Mouse (Mus musculus) kidney, embryonic 15.5 days (tissue): ENCODE data around the gene Tob2. TPM values are rescaled to one million over a fixed set of nuclear protein-coding genes. Genes with fewer than 3 reads are reported as not detected.
A peak's percentile ranks its signal among the peaks of the same experiment; 100 is the strongest.

ENCODE experiments used
- ATAC-seq: fragments of 200-750 bp; cut with Nextera tagmentation; replicated peaks from 2 replicates; pipeline ENCODE4 v1.8.0; 2017; ENCODE audit warnings: moderate TSS enrichment; ENCODE audit not compliant: low FRiP score
- H3K27ac ChIP-seq: fragments of 300-500 bp; sonication (generic); 2 replicates; pipeline ENCODE4 v1.5.1; 2015; ENCODE audit warnings: mild to moderate bottlenecking, inconsistent platforms
- H3K27me3 ChIP-seq: fragments of 300-500 bp; sonication (generic); 2 replicates; pipeline ENCODE4 v1.6.1; 2015; ENCODE audit warnings: inconsistent platforms
- H3K36me3 ChIP-seq: fragments of 300-500 bp; sonication (generic); 2 replicates; pipeline ENCODE4 v1.6.1; 2015; ENCODE audit warnings: inconsistent platforms
- H3K4me1 ChIP-seq: fragments of 300-500 bp; sonication (generic); 2 replicates; pipeline ENCODE4 v1.6.1; 2015; ENCODE audit warnings: inconsistent platforms
- H3K4me2 ChIP-seq: fragments of 300-500 bp; sonication (generic); 2 replicates; pipeline ENCODE4 v1.6.1; 2015; ENCODE audit warnings: moderate library complexity, mild to moderate bottlenecking, inconsistent platforms
- H3K4me3 ChIP-seq: fragments of 300-500 bp; sonication (generic); replicated peaks from 2 replicates; pipeline ENCODE4 v1.5.1; 2015; ENCODE audit warnings: mild to moderate bottlenecking, inconsistent platforms
- H3K9ac ChIP-seq: fragments of 300-500 bp; sonication (generic); 2 replicates; pipeline ENCODE4 v1.6.1; 2015; ENCODE audit warnings: mild to moderate bottlenecking, inconsistent platforms
- H3K9me3 ChIP-seq: fragments of 300-500 bp; sonication (generic); replicated peaks from 2 replicates; pipeline ENCODE4 v1.6.1; 2016; ENCODE audit warnings: inconsistent platforms
- WGBS: fragments of 180-500 bp; shearing (Covaris S2); methylation state at CpG from one replicate; pipeline ENCODE4 v1.1.7; 2015; ENCODE audit warnings: mixed read lengths; 5-methylcytosine and 5-hydroxymethylcytosine counted together
- polyA plus RNA-seq: library from polyadenylated mRNA; unstranded; fragments of >200 nt; fragmentation: Nextera tagmentation; extraction: Ambion mirVana; gene quantifications from 2 replicates; pipeline ENCODE4 v1.2.1, GENCODE M21; 2015

The Tob2 gene
- polyA plus RNA-seq, 1 experiment from 2014 or later, result 28.2 TPM

DNA sequence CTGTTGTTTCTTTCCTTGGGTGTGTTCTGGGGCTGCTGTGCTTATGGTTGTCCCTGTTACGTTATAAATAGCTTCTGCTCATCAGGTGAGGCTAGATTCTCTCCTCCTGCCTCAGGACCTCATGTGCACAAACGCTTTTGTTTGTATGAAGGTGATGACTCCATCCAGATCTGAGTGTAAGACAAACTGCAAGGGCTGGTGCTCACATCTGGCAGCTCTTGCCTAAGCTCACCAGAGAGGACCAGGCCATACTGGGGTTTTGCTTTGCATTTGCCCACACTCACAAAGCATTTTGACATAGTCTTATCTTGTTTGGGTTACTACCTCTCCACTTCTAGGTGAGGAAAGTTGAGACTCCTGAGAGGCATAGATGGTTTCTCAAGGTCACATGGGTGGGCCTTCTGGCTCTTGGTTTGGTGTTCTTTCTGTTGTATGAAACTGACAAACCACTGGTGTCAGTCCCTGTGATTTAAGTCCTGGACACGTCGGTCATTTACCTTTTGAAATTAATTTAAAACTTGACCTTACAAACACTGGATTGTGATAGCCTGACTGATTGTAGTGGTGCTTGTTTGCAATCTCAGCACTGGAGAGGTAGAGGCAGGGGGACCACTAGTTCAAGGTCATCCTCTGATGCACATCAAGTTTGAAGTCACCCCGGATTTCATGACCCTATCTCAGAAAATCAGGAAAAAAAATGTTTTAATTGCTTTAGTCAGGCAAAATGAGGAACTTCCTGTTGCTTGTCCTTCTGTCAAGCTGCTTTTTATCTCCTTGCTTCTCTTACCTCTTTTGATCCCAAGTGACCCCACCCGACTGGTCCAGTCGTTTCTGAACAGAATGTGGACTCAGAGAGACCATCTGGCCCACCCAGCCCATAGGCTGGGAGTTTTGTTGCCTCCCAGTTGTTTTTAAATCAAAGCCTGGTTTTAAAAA, 45.6 kb downstream of the Tob2 start:
- H3K9ac ChIP-seq, result peak overlapping the region; percentile 73
- 62% methylated on average over 7 of the region's 7 CpGs for WGBS
- no peak for ATAC-seq
- H3K9me3 ChIP-seq, result no peaks in the 10 kb centered on the region
- H3K4me3 ChIP-seq, result peak overlapping the region; percentile 78
- H3K4me2 ChIP-seq, result peak overlapping the region; percentile 91
- no peaks in the 10 kb centered on the region for H3K27me3 ChIP-seq
- H3K36me3 ChIP-seq, result peaks cover 32% of the 10 kb centered on the region
- peaks cover 30% of the 10 kb centered on the region for H3K4me1 ChIP-seq
- peak overlapping the region; percentile 94; the same call in 1 of the 2 replicates for H3K27ac ChIP-seq

DNA sequence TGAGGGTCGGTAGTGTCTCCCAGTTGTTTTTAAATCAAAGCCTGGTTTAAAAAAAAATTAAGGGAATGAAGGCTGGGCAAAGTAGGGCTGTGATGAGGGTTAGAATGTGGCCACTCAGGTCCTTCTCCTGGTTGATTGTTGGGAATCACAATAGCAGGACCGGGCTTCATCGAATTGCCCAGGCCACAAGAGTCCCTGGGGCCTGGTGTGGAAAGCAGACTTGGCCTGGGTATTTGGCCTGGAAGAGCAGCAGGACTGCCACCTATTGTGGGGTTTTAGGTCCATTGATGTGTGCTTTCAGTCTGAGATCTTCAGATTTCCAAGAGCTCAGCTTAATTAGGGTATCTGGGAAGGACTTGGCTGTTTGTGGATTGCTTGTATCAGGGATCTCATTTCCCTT, 46.3 kb downstream of the Tob2 start:
- 50% methylated on average over 3 of the region's 3 CpGs for WGBS
- no peak for ATAC-seq
- Histone ChIP-seq H3K9ac (peak overlapping the region; percentile 73), H3K36me3 (peaks cover 25% of the 10 kb centered on the region), H3K4me2 (peak overlapping the region; percentile 91), H3K4me3 (peak overlapping the region; percentile 78), H3K4me1 (peaks cover 30% of the 10 kb centered on the region), H3K27ac (peak overlapping the region; percentile 94), H3K27me3 (no peaks in the 10 kb centered on the region), H3K9me3 (no peaks in the 10 kb centered on the region)

DNA sequence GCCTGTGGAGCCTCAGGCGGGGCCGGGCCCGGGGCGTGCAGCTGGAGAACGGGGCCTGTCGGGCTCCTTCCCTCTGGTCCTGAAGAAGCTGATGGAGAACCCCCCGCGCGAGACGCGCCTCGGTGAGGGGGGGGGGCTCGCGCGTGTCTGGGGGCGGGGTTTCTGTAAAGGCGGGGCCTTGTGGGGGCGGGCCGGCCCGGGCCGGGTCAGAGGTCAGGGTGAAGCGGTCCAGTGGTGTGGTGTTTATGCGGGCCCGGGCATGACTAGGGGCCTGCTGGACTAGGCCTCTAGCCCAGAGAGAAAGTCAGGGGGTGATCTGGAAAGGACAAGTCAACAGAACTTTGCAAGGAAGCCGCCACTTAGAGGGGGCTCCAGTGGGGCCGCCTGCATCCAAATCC, 47.0 kb downstream of the Tob2 start:
- H3K27ac ChIP-seq, result peak overlapping the region; percentile 94
- H3K36me3 ChIP-seq, result peaks cover 18% of the 10 kb centered on the region
- peak; percentile 19 for ATAC-seq
- under 1% methylated on average over 22 of the region's 26 CpGs for WGBS
- H3K27me3 ChIP-seq, result no peaks in the 10 kb centered on the region
- peak overlapping the region; percentile 78 for H3K4me3 ChIP-seq
- H3K4me1 ChIP-seq, result peaks cover 33% of the 10 kb centered on the region
- H3K9ac ChIP-seq, result peak overlapping the region; percentile 73
- H3K4me2 ChIP-seq, result peak overlapping the region; percentile 91
- no peaks in the 10 kb centered on the region for H3K9me3 ChIP-seq

DNA sequence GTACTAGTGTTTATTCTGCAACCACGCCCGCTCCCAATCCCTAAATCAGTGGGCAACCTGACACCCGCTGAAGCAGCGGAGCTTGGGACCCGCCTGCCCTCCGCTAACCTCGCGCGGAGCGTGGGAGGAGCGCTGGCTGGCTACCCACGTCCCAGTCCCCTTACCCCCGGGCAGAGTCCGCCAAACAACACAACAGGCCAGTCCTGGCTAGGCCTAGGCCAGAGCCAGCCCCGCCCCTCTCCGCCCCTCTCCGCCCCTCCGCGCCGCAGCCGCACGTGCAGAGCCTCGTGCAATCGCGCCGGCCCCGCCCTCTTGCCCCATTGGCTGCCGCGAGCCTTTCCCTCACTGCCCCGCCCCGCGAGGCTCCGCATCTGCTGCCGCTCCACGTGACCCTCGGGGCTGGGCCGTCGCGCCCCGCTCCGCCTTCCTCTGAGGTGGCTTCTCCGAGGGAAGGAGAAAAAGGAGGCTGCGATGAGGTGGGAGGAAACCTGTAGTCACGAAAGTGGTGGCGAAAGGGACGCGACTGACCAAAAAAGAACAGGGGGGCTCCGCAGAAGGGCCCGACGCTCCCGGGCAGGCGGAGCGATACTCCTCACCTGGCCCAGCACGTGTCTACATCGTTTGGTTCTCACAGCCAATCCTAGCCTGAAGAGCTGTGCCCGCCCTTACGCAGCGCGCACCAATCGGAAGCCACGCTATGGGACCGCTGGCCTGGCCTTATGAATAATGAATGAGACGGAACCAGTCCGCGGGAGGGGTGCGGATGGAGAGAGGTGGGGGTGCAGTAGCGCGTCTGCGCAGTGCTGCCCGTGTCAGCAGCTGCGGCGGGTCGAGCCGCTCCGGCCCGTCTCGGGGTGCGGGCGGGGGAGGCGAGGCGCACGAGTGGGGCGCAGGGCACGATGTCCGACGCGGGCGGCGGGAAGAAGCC, 47.7 kb downstream of the Tob2 start:
- H3K27ac ChIP-seq, result peak overlapping the region; percentile 94
- H3K9ac ChIP-seq, result peak overlapping the region; percentile 73
- H3K4me3 ChIP-seq, result peak overlapping the region; percentile 78
- H3K36me3 ChIP-seq, result peaks cover 11% of the 10 kb centered on the region
- peak overlapping the region; percentile 91 for H3K4me2 ChIP-seq
- peak; percentile 98 for ATAC-seq
- no peaks in the 10 kb centered on the region for H3K27me3 ChIP-seq
- H3K4me1 ChIP-seq, result peaks cover 40% of the 10 kb centered on the region
- WGBS, result under 1% methylated on average over 87 of the region's 89 CpGs
- H3K9me3 ChIP-seq, result no peaks in the 10 kb centered on the region

DNA sequence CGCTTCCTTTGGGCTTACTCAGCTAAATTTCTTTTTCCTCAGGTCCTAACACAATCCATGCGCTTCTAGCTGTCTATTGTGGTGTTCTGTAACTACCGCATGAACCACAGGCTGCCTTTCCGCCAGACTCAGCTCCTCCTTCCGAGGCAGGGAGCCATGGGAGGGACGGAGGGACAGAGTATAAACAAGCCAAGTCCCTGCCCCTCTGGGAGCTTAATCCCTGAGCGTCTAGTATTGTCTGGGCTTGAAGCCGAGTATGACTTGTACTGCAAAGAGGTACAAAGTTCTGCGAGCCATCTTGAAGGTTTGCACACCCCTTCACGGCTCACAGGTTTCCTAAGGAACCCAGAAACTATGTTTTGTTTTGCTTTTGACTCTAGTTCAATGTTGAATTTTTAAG, 48.4 kb downstream of the Tob2 start:
- H3K4me3 ChIP-seq, result peak overlapping the region; percentile 78
- H3K27ac ChIP-seq, result peak overlapping the region; percentile 94
- H3K27me3 ChIP-seq, result no peaks in the 10 kb centered on the region
- H3K36me3 ChIP-seq, result peaks cover 4% of the 10 kb centered on the region
- peak; percentile 20; the same call in 1 of the 2 replicates for ATAC-seq
- H3K4me1 ChIP-seq, result peaks cover 47% of the 10 kb centered on the region
- peak overlapping the region; percentile 91 for H3K4me2 ChIP-seq
- no peaks in the 10 kb centered on the region for H3K9me3 ChIP-seq
- H3K9ac ChIP-seq, result peak overlapping the region; percentile 38; the same call in 1 of the 2 replicates
- under 1% methylated on average over 10 of the region's 10 CpGs for WGBS

DNA sequence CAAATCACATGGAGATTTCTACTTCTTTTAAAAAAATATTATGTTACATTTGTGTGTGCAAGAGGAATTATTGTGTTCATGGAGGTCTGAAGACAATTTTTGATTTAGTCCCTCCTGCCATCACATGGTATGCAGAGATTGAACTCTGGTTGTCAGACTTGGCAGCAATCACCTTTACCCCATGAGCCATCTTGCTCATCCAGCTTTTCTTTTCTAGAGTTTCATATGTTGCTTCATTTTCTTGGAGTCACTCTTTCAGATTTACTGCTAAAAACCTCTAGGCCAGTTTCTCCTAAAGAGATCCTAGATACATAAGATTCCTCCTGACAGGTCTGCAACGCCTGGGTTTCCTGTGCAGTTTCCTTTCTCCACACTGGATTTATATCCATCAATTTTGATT, 49.0 kb downstream of the Tob2 start:
- H3K36me3 ChIP-seq, result no peaks in the 10 kb centered on the region
- WGBS, result 24% methylated on average over 1 of the region's 1 CpGs
- H3K27me3 ChIP-seq, result no peaks in the 10 kb centered on the region
- H3K9me3 ChIP-seq, result no peaks in the 10 kb centered on the region
- peak overlapping the region; percentile 91 for H3K4me2 ChIP-seq
- peaks cover 53% of the 10 kb centered on the region for H3K4me1 ChIP-seq
- H3K4me3 ChIP-seq, result peak overlapping the region; percentile 78
- ATAC-seq, result no peak
- H3K27ac ChIP-seq, result peak overlapping the region; percentile 94
- 0 out of 2 replicates have a peak overlapping the region, but pooled peaks have one; percentile 38 for H3K9ac ChIP-seq

DNA sequence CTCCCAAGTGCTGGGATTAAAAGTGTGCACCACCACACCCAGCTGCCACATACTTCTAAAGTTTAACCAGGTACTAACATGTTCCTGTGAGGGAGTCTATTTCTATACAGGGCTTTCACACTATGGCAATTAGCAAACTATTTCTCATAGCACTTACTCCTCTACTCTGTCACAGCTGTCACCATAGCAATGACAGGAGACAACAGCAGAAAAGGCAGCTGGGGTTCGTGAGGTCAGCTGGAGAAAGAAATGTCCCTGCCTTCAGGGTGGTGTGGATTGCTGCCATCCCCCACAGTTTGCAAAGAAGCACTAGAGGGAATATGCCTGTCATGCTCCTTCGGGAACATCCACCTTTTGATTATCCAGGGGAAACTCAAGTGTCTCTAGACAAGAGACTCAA, 49.8 kb downstream of the Tob2 start:
- H3K4me1 ChIP-seq, result peaks cover 61% of the 10 kb centered on the region
- no peak for ATAC-seq

DNA sequence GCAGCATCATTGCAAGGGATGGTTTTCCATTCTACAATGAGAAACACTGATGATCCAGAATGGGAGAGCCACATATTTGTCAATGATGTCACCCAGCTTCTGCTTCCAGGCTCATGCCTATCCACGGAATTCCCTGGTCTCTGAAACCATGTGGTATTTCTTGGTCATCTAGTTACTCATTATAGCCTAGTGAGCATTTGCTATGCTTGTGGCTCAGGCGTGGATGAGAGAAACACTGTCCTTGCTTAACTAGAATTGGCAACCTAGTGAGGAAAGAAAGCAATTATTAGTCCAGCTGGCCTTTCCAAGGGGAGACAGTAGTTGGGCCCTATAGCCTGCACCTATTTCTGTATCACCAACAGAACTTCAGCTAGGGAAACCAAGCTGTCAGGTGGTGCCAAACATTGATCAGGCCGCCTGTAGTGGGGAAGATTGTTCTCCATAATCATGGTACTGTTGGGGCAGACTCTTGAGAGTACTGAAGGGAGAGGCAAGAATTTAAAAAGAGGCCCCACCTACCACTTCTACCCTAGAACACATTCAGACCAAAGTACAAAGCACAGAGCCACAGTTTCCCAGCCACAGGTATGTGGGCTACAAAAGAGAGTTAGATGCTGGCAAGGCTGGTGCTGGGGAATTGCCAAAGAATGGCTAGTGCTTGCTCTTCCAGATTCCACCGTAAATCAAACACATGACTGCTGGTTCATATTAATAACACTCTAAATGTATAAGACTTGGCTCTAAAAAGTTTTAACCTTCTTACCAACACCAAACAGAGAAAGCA, 51.8 kb downstream of the Tob2 start:
- Histone ChIP-seq H3K4me2 (no peak overlapping the region), H3K4me3 (no peak overlapping the region), H3K27me3 (no peaks in the 10 kb centered on the region), H3K27ac (no peak overlapping the region), H3K9ac (no peak overlapping the region), H3K9me3 (no peaks in the 10 kb centered on the region), H3K36me3 (no peaks in the 10 kb centered on the region), H3K4me1 (peaks cover 69% of the 10 kb centered on the region)
- WGBS, result 86% methylated on average over 4 of the region's 4 CpGs
- ATAC-seq, result no peak

More for the DNA sequence above, 49.8 kb downstream of the Tob2 start:
- H3K36me3 ChIP-seq, result no peaks in the 10 kb centered on the region
- no peaks in the 10 kb centered on the region for H3K9me3 ChIP-seq
- H3K27me3 ChIP-seq, result no peaks in the 10 kb centered on the region
- no peak overlapping the region for H3K4me3 ChIP-seq
- H3K9ac ChIP-seq, result no peak overlapping the region
- H3K4me2 ChIP-seq, result no peak overlapping the region
- 62% methylated on average over 2 of the region's 2 CpGs for WGBS
- H3K27ac ChIP-seq, result no peak overlapping the region

DNA sequence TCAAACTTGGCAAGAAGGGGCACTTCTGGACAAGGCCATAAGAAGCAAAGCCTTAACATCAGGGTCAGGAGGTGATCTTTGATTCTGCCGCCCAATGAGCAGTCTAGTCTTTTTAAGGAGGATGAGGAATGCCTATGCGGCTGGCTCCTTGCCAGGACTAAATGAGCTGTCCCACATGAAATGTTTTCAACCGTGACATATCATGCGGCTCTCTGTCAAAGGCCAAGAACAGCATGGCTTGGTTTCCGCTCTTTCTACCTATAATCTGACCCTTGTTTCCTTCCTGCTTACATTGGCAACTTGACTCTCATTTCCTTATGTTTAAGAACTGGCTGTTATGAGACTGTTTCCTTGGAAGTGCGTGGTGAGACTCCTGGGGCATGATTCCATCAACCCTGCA, 53.0 kb downstream of the Tob2 start:
- H3K4me2 ChIP-seq, result no peak overlapping the region
- no peak for ATAC-seq
- H3K27ac ChIP-seq, result peak overlapping the region; percentile 33
- no peak overlapping the region for H3K9ac ChIP-seq
- H3K9me3 ChIP-seq, result no peaks in the 10 kb centered on the region
- H3K27me3 ChIP-seq, result no peaks in the 10 kb centered on the region
- WGBS, result 12% methylated on average over 6 of the region's 6 CpGs
- H3K4me3 ChIP-seq, result no peak overlapping the region
- H3K36me3 ChIP-seq, result no peaks in the 10 kb centered on the region
- peaks cover 69% of the 10 kb centered on the region for H3K4me1 ChIP-seq

DNA sequence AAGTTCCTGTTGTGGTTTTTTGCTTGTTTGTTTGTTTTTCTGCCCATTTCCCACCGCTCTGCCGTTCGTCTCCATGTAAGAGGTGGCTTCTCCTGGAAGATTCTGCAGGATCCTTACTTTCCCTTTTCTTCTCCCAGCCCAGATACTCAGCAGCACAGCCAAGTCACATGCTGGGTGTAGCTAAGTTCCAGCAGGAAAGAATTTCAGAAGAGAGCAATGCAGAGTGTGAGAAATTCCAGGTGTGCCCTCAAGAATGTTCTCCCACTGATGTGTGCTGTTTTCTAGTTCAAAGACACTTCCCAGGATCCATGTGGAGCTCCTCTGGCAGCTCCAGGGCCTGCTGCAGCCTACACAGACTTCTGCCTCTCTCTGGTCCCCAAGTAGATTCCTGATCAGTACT, 53.7 kb downstream of the Tob2 start:
- peaks cover 65% of the 10 kb centered on the region for H3K4me1 ChIP-seq
- 59% methylated on average over 3 of the region's 3 CpGs for WGBS
- no peaks in the 10 kb centered on the region for H3K36me3 ChIP-seq
- ATAC-seq, result no peak
- H3K27ac ChIP-seq, result peak overlapping the region; percentile 33
- H3K9ac ChIP-seq, result no peak overlapping the region
- H3K4me2 ChIP-seq, result no peak overlapping the region
- H3K4me3 ChIP-seq, result no peak overlapping the region
- H3K9me3 ChIP-seq, result no peaks in the 10 kb centered on the region
- no peaks in the 10 kb centered on the region for H3K27me3 ChIP-seq

DNA sequence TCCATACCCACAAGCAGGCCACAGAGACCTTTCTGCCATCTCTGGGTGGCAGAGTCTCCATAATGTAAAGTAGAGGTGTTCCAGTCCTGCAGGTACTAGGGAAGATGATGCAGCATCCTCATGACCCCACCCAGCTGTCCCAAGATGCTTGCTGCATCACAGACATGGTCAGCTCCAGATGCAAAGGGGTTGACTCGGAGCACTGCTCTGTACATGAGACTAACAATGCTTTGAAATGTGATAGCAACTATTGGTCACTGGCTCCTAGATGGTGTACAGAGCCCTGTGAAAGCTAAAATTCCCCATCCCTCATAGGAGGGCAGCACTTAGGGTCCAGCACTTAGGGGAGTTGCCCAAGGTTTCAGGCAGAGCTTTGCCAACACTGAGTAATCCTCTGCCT, 54.4 kb downstream of the Tob2 start:
- no peaks in the 10 kb centered on the region for H3K27me3 ChIP-seq
- no peak overlapping the region for H3K4me3 ChIP-seq
- ATAC-seq, result no peak
- H3K9ac ChIP-seq, result no peak overlapping the region
- H3K9me3 ChIP-seq, result no peaks in the 10 kb centered on the region
- peaks cover 58% of the 10 kb centered on the region for H3K4me1 ChIP-seq
- peak overlapping the region; percentile 57; the same call in 1 of the 2 replicates for H3K4me2 ChIP-seq
- H3K36me3 ChIP-seq, result no peaks in the 10 kb centered on the region
- no peak overlapping the region for H3K27ac ChIP-seq
- WGBS, result 79% methylated on average over 1 of the region's 1 CpGs
